ENCODE assay signal across 12 mouse cellular contexts in the genomic region with DNA sequence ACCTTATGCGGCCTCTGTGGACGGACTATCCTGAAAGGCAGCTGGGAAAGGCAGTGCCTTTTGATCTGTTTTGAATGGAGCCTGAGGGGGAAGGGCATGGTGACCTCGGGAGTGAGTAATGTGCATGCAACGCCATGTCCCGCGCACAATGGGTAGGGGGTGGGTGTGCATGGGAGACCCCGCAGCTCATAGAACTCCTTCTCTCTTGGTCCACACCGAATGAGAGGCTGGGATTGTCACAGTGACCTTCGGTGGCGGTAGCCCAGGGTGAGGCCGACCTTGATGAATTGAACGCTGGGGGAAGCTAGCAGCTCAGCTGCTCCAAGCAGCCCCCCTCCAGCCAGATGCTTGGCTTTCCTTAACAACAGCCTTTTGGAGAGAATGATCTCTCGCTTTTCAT.
DNase-seq lines count a peak whose midpoint lies in the region; ATAC-seq and TF ChIP-seq lines count a peak whose summit lies in the region.
"Had no signal": no experiment of that assay in that cellular context is flagged by ENCODE, and none has a peak within 500 bp of the region (broad histone marks: within the 10 kb centered on the region; RNA-seq: fewer than 3 reads in every experiment).

No protein-coding gene starts in this region.

- intact Hi-C loops in heart, adult 2 months (cut with DNase I) = no loop called here

- peak; percentile 50 for ATAC-seq in midbrain, embryonic 14.5 days (ENCODE audit: low FRiP score, low TSS enrichment)
- ATAC-seq: inflammation-experienced regulatory T-cells, adult 6 months had no signal

- no peak overlapping the region for H3K9ac ChIP-seq in midbrain, embryonic 14.5 days (replicated peaks; ENCODE audit: low read length)
- H3K9ac ChIP-seq in heart, adult 2 months (ENCODE audit: low read depth, low read length) = no peak overlapping the region

- no peaks in the 10 kb centered on the region for H3K79me2 ChIP-seq in heart, adult 2 months (replicated peaks; ENCODE audit: control insufficient read depth, insufficient read depth, low read length)

- H3K4me2 ChIP-seq in midbrain, embryonic 14.5 days (ENCODE audit: low read length) = peak overlapping the region; percentile 20

- peak; percentile 39 for DNase-seq in ovary, adult 18-20 months (ENCODE audit: low spot score)
- DNase-seq in ovary, postnatal 10 days (ENCODE audit: low spot score) = no peak
- peak; percentile 18 for DNase-seq in forelimb bud, embryonic 11.5 days (ENCODE audit: low read depth, low spot score)
- DNase-seq in midbrain, embryonic 14.5 days = peak; percentile 58
- no peak for DNase-seq in spleen, postnatal 14 days (ENCODE audit: low spot score in 2 of 2)
- no peak for DNase-seq in thymus, postnatal 14 days
- no peak for DNase-seq in lung, adult 18-20 months
- DNase-seq in heart, adult 2 months = no peak
- DNase-seq: cerebellum, postnatal 10 days; gastrocnemius, adult 2 months; lung, postnatal 10 days had no signal

- no peak for TF ChIP-seq EP300 in heart, adult 2 months (IDR thresholded peaks at IDR 0.05; ENCODE audit: insufficient read depth, low read depth, low read length)

- peak overlapping the region; percentile 67 for H3K27ac ChIP-seq in midbrain, embryonic 14.5 days (replicated peaks; ENCODE audit: low read depth, low read length)
- no peak overlapping the region for H3K27ac ChIP-seq in heart, adult 2 months
- H3K27ac ChIP-seq: gastrocnemius, adult 2 months had no signal

- H3K27me3 ChIP-seq in midbrain, embryonic 14.5 days (ENCODE audit: control insufficient read depth, insufficient read depth, low read length) = no peaks in the 10 kb centered on the region
- no peaks in the 10 kb centered on the region for H3K27me3 ChIP-seq in heart, adult 2 months (ENCODE audit: control insufficient read depth, insufficient read depth, low read length)

- no peak overlapping the region for H3K4me3 ChIP-seq in midbrain, embryonic 14.5 days (replicated peaks; ENCODE audit: low read depth, low read length)
- no peak overlapping the region for H3K4me3 ChIP-seq in heart, adult 2 months
- H3K4me3 ChIP-seq: gastrocnemius, adult 2 months had no signal

- TF ChIP-seq CTCF in heart, adult 2 months (IDR thresholded peaks at IDR 0.05) = no peak

- H3K9me3 ChIP-seq in midbrain, embryonic 14.5 days (ENCODE audit: control insufficient read depth, low read length) = no peaks in the 10 kb centered on the region

- H3K4me1 ChIP-seq in midbrain, embryonic 14.5 days (ENCODE audit: control insufficient read depth, insufficient read depth, low read length) = peaks cover 45% of the 10 kb centered on the region
- H3K4me1 ChIP-seq in heart, adult 2 months (ENCODE audit: control insufficient read depth, insufficient read depth, low read length) = no peaks in the 10 kb centered on the region

- whole genome bisulfite sequencing in midbrain, embryonic 14.5 days = under 1% methylated on average over 13 of the region's 13 CpGs
- WGBS in heart, adult 2 months = 46% methylated on average over 13 of the region's 13 CpGs

- no peak for TF ChIP-seq POLR2A in heart, adult 2 months (IDR thresholded peaks at IDR 0.05; ENCODE audit: insufficient read depth, low read depth, low read length)

- H3K36me3 ChIP-seq in midbrain, embryonic 14.5 days (ENCODE audit: control insufficient read depth, insufficient read depth, low read length) = no peaks in the 10 kb centered on the region
- no peaks in the 10 kb centered on the region for H3K36me3 ChIP-seq in heart, adult 2 months (ENCODE audit: control insufficient read depth, insufficient read depth, low read length)

Comparison
In these comparisons a context has a peak if more than half of its experiments do, and no peak if none do; other contexts are left out.
1. DNase-seq: peak in ovary, adult 18-20 months (single experiment), forelimb bud, embryonic 11.5 days (single experiment) and midbrain, embryonic 14.5 days (single experiment); none in ovary, postnatal 10 days (single experiment), spleen, postnatal 14 days (0 of 2), thymus, postnatal 14 days (single experiment), lung, adult 18-20 months (0 of 2) and heart, adult 2 months (0 of 2).